Mouse (Mus musculus) heart, embryonic 15.5 days (tissue): ENCODE measurements around the gene Hist1h2ak. TPM values are rescaled to one million over a fixed set of nuclear protein-coding genes. Genes with fewer than 3 reads are reported as not detected.
"Not testable (repeated sequence)": the region's sequence is repeated elsewhere in the genome, so short reads cannot be mapped to it uniquely, and the experiment has no call there.

Experiments
- ATAC-seq: fragments of 200-750 bp; cut with Nextera tagmentation; replicated peaks from 2 replicates; pipeline ENCODE4 v1.8.0; 2017; ENCODE audit warnings: low read depth, moderate TSS enrichment; ENCODE audit not compliant: insufficient number of reproducible peaks, insufficient read depth, low FRiP score
- H3K27ac ChIP-seq: fragments of 300-500 bp; sonication (generic); 2 replicates; pipeline ENCODE4 v1.5.1; 2015; ENCODE audit warnings: mild to moderate bottlenecking, inconsistent platforms
- H3K27me3 ChIP-seq: fragments of 300-500 bp; sonication (generic); 2 replicates; pipeline ENCODE4 v1.6.1; 2015; ENCODE audit warnings: inconsistent platforms
- H3K36me3 ChIP-seq: fragments of 300-500 bp; sonication (generic); 2 replicates; pipeline ENCODE4 v1.6.1; 2015; ENCODE audit warnings: mild to moderate bottlenecking, inconsistent platforms
- H3K4me1 ChIP-seq: fragments of 300-500 bp; sonication (generic); replicated peaks from 2 replicates; pipeline ENCODE4 v1.6.1; 2015; ENCODE audit warnings: inconsistent platforms
- H3K4me2 ChIP-seq: fragments of 300-500 bp; sonication (generic); 2 replicates; pipeline ENCODE4 v1.6.1; 2015; ENCODE audit warnings: inconsistent platforms, mild to moderate bottlenecking, moderate library complexity
- H3K4me3 ChIP-seq: fragments of 300-500 bp; sonication (generic); 2 replicates; pipeline ENCODE4 v1.5.1; 2015; ENCODE audit warnings: mild to moderate bottlenecking, inconsistent platforms
- H3K9ac ChIP-seq: fragments of 300-500 bp; sonication (generic); 2 replicates; pipeline ENCODE4 v1.6.1; 2015; ENCODE audit warnings: mild to moderate bottlenecking, inconsistent platforms
- H3K9me3 ChIP-seq: fragments of 300-500 bp; sonication (generic); replicated peaks from 2 replicates; pipeline ENCODE4 v1.6.1; 2016; ENCODE audit warnings: inconsistent platforms
- WGBS: fragments of 180-500 bp; shearing (Covaris S2); methylation state at CpG from one replicate; pipeline ENCODE4 v1.1.7; 2015; ENCODE audit warnings: mixed read lengths; 5-methylcytosine and 5-hydroxymethylcytosine counted together
- polyA plus RNA-seq: library from polyadenylated mRNA; unstranded; fragments of >200 nt; fragmentation: Nextera tagmentation; extraction: Ambion mirVana; gene quantifications from 2 replicates; pipeline ENCODE4 v1.2.1, GENCODE M21; 2015

Gene Hist1h2ak
- polyA plus RNA-seq, 1 experiment from 2014 or later = 11.0 TPM

GRCm38 (mm10) chr13:21783734-21784161, 30.1 kb upstream of the Hist1h2ak start:
- Histone ChIP-seq H3K27me3 (no peaks in the 10 kb centered on the region), H3K27ac (peak overlapping the region; percentile 73), H3K9me3 (no peaks in the 10 kb centered on the region), H3K4me2 (peak overlapping the region; percentile 76), H3K9ac (peak overlapping the region; percentile 28), H3K36me3 (no peaks in the 10 kb centered on the region), H3K4me1 (peaks cover 45% of the 10 kb centered on the region), H3K4me3 (peak overlapping the region; percentile 51)
- ATAC-seq = no peak
- 4% methylated on average over 9 of the region's 9 CpGs for WGBS

DNA sequence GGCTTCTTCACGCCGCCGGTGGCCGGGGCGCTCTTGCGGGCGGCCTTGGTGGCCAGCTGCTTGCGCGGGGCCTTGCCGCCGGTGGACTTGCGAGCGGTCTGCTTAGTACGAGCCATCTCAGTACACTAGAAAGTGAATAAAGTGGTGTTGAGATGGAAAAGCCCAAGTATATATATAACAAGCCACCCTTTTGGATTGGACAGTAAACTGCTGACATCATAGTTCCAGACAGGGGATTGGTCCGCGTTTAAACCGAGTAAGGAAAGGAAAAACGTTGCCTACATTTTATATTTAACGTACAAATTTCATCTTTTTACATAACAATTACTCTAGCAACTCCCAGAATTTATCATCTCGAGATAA, 29.6 kb upstream of the Hist1h2ak start, which contains the start of gene Hist1h3i:
TSS of gene Hist1h3i (minus strand) at position 116 of the 363 bp plus-strand sequence.
- Histone ChIP-seq H3K27ac (peak within 1 kb of the TSS; percentile 73), H3K27me3 (no peaks in the 10 kb centered on the region), H3K9me3 (no peaks in the 10 kb centered on the region), H3K4me2 (peak within 1 kb of the TSS; percentile 76), H3K36me3 (no peaks in the 10 kb centered on the region), H3K4me1 (peaks cover 42% of the 10 kb centered on the region), H3K9ac (peak within 1 kb of the TSS; percentile 62), H3K4me3 (peak within 1 kb of the TSS; percentile 51)
- ATAC-seq = peak; percentile 68; the same call in 1 of the 2 replicates
- 0% methylated on average over 15 of the region's 20 CpGs for WGBS

DNA sequence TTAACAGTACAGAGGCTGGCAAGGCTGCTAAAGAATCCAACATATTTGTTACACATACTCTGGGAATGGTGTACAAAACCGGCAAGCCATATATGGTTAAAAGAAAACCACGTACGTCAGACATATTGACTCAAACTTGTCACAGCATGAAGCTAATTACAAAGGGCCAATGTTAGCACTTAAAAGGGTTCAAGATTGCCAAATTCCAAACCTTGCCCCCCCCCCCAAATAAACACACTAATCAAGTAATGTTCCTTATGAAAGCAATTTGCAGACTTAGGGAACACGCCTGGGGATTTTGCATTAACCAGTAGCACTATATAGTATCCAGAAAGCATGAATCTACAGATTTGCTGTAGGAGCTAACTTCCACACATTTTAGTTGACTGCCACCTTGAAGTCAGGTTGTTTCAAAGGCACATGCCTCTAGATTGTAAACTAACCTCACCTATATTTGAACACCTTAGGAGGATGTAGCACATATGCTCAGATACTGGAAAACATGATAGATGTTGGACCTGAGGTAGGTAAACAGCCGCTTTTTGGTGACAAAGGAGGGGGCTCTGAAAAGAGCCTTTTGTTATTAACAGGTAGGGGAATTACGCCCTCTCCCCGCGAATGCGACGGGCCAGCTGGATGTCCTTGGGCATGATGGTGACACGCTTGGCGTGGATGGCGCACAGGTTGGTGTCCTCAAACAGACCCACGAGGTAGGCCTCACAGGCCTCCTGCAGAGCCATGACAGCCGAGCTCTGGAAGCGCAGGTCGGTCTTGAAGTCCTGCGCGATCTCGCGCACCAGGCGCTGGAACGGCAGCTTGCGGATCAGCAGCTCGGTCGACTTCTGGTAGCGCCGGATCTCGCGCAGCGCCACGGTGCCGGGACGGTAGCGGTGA, 29.0 kb upstream of the Hist1h2ak start:
- ATAC-seq, H3K36me3 ChIP-seq, H3K9me3 ChIP-seq, H3K27me3 ChIP-seq: not testable (repeated sequence)
- peaks cover 37% of the 10 kb centered on the region for H3K4me1 ChIP-seq
- WGBS = 1% methylated on average over 14 of the region's 35 CpGs
- peak overlapping the region; percentile 51 for H3K4me3 ChIP-seq
- peak overlapping the region; percentile 73 for H3K27ac ChIP-seq
- peak overlapping the region; percentile 76 for H3K4me2 ChIP-seq
- peak overlapping the region; percentile 62 for H3K9ac ChIP-seq

DNA sequence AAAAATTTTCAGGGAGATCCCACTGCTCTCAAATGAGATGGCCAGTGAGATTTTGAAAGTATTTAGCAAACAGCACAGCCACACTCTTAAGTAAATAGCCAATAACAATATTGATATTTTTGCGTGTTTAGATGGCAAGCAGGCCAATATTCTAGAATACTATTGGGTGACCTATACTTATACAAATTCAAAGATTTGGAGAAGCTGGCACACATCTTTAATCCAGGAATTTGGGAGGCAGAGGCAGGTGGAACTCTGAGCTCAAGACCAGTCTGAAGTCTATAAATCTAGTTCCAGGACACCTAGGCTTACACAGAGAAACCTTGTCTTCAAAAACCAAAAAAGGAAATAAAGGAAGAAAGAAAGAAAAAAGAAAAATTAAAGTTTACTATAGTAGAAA, 28.0 kb upstream of the Hist1h2ak start:
- WGBS = 95% methylated on average over 1 of the region's 1 CpGs
- H3K9me3 ChIP-seq = no peaks in the 10 kb centered on the region
- no peak overlapping the region for H3K27ac ChIP-seq
- no peaks in the 10 kb centered on the region for H3K27me3 ChIP-seq
- H3K4me3 ChIP-seq = no peak overlapping the region
- H3K4me1 ChIP-seq = peaks cover 37% of the 10 kb centered on the region
- H3K4me2 ChIP-seq = no peak overlapping the region
- no peaks in the 10 kb centered on the region for H3K36me3 ChIP-seq
- ATAC-seq = no peak
- no peak overlapping the region for H3K9ac ChIP-seq

DNA sequence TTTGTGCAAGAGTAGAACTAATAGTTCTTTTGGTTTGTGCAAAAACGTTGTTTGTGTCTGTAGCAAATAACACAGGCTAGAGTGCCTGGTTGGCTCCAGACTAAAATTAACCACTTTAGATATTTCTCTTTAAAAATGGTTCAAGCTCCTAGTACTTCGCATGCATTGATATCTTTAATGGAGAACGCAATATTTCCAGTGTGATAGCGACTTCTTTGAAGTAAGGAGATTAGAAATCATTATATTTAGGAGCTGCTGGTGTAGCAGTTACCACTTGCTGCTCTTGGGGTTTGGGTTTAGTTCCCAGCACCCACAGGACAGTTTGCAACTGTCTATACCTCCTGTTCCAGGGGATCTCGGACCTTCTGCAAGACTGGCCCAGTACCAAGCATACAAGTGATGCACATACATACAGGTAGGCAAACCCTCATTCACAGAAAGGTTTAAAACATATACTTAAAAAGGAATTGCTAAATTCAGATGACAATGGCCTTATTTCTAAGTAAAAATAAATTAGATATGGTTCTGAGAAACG, 27.5 kb upstream of the Hist1h2ak start:
- Histone ChIP-seq H3K9me3 (no peaks in the 10 kb centered on the region), H3K9ac (0 out of 2 replicates have a peak overlapping the region, but pooled peaks have one; percentile 72), H3K4me1 (peaks cover 35% of the 10 kb centered on the region), H3K36me3 (no peaks in the 10 kb centered on the region), H3K4me3 (peak overlapping the region; percentile 64; the same call in 1 of the 2 replicates), H3K27me3 (no peaks in the 10 kb centered on the region), H3K4me2 (peak overlapping the region; percentile 93), H3K27ac (peak overlapping the region; percentile 89; the same call in 1 of the 2 replicates)
- 46% methylated on average over 6 of the region's 6 CpGs for WGBS
- ATAC-seq = no peak

GRCm38 (mm10) chr13:21779767-21780731, 26.4 kb upstream of the Hist1h2ak start, which contains the start of gene Hist1h1b:
Hist1h1b (minus strand) TSS chr13:21780625.
- Histone ChIP-seq H3K9me3 (no peaks in the 10 kb centered on the region), H3K4me2 (peak within 1 kb of the TSS; percentile 93), H3K9ac (peak within 1 kb of the TSS; percentile 72), H3K4me1 (peaks cover 30% of the 10 kb centered on the region), H3K27me3 (no peaks in the 10 kb centered on the region), H3K27ac (peak within 1 kb of the TSS; percentile 89), H3K36me3 (no peaks in the 10 kb centered on the region), H3K4me3 (peak within 1 kb of the TSS; percentile 64)
- ATAC-seq = peak; percentile 52
- WGBS = under 1% methylated on average over 44 of the region's 44 CpGs

- ATAC-seq = peak; percentile 72
- peak overlapping the region; percentile 93 for H3K4me2 ChIP-seq
- H3K9me3 ChIP-seq = no peaks in the 10 kb centered on the region
- peak overlapping the region; percentile 64 for H3K4me3 ChIP-seq
- WGBS = 6% methylated on average over 33 of the region's 33 CpGs
- H3K4me1 ChIP-seq = peaks cover 26% of the 10 kb centered on the region
- H3K27me3 ChIP-seq = no peaks in the 10 kb centered on the region
- H3K9ac ChIP-seq = peak overlapping the region; percentile 72
- peak overlapping the region; percentile 89 for H3K27ac ChIP-seq
- H3K36me3 ChIP-seq = no peaks in the 10 kb centered on the region
Observed at GRCm38 (mm10) chr13:21778814-21779766, 25.5 kb upstream of the Hist1h2ak start.

DNA sequence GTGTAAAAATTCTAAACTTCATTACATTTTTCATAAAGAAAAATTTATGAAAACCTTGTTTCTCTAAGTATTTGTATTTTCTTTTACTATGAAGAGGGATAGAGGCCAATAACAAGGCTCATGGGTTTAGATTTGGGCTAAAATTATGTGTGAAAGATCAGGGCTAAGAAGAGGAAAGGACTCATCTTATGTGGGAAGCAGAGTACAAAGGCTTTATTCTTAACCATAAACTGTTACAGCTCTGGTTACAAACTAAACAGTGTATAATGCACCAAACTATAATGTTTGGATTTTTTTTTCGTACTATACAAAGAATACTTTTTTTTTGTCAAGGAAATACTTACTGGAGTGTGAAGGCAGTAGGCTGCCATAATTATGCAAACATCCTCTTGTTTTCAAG, 2.1 kb upstream of the Hist1h2ak start:
- peaks cover 20% of the 10 kb centered on the region for H3K4me1 ChIP-seq
- H3K9ac ChIP-seq = no peak overlapping the region
- peak overlapping the region; percentile 48 for H3K4me2 ChIP-seq
- no peaks in the 10 kb centered on the region for H3K36me3 ChIP-seq
- WGBS = 82% methylated on average over 1 of the region's 1 CpGs
- no peak overlapping the region for H3K27ac ChIP-seq
- H3K27me3 ChIP-seq = no peaks in the 10 kb centered on the region
- H3K9me3 ChIP-seq = no peaks in the 10 kb centered on the region
- H3K4me3 ChIP-seq = 0 out of 2 replicates have a peak overlapping the region, but pooled peaks have one; percentile 11
- ATAC-seq = no peak

DNA sequence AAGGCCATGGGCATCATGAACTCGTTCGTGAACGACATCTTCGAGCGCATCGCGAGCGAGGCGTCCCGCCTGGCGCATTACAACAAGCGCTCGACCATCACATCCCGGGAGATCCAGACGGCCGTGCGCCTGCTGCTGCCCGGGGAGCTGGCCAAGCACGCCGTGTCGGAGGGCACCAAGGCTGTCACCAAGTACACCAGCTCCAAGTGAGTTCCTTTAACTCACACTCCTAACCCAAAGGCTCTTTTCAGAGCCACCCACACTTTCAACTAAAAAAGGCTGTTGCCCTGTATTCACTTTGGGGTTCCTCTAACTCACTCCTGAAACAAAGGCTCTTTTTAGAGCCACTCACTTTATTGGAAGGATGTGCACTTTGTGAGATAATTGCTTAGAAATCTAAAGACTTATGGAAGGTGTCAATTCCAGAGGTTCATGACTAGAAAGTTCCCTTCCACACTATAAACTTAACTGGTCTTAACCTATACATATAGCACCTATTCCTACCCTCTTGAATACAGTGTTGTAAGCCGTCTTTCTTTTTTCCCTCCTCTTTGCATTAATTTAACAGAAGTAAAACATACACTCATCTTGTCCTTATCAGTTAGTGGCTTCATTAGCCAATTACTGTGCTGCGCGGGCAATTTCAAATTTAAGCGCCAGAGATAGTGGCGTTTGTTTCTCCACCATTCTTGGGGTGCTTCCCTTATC, 821 bp upstream of the Hist1h2ak start:
- H3K36me3 ChIP-seq, H3K27me3 ChIP-seq, H3K9me3 ChIP-seq, ATAC-seq: not testable (repeated sequence)
- peak overlapping the region; percentile 55 for H3K4me3 ChIP-seq
- peak overlapping the region; percentile 74 for H3K4me2 ChIP-seq
- H3K9ac ChIP-seq = peak overlapping the region; percentile 57
- H3K27ac ChIP-seq = peak overlapping the region; percentile 92
- WGBS = 2% methylated on average over 17 of the region's 26 CpGs
- H3K4me1 ChIP-seq = peaks cover 23% of the 10 kb centered on the region
